Mouse (Mus musculus): ENCODE results near the gene Otx2.

The Otx2 gene

GRCm38 (mm10) chr14:48673541-48673940 is at the start of gene Otx2:
TSS of gene Otx2 (minus strand) at chr14:48673819.
- DNase-seq: no peak

GRCm38 (mm10) chr14:48722763-48723162 is 49.1 kb upstream of the Otx2 start:
- DNase-seq: no peak

GRCm38 (mm10) chr14:48719296-48719695 is 45.7 kb upstream of the Otx2 start:
- DNase-seq: no peak

GRCm38 (mm10) chr14:48717632-48718279 is 44.1 kb upstream of the Otx2 start:
- no peak for DNase-seq

- no peak for DNase-seq
These were observed 42.8 kb upstream of the Otx2 start for GRCm38 (mm10) chr14:48716456-48716855.

- no peak for DNase-seq
These were observed 37.3 kb upstream of the Otx2 start for GRCm38 (mm10) chr14:48710871-48711370.

- no peak for DNase-seq
These were observed 36.6 kb upstream of the Otx2 start for GRCm38 (mm10) chr14:48710062-48710870.

- DNase-seq: peak; percentile 42
These were observed 35.9 kb upstream of the Otx2 start for GRCm38 (mm10) chr14:48709371-48710061.

GRCm38 (mm10) chr14:48707844-48708383 is 34.3 kb upstream of the Otx2 start:
- no peak for DNase-seq

GRCm38 (mm10) chr14:48707391-48707790 is 33.8 kb upstream of the Otx2 start:
- DNase-seq: no peak

- DNase-seq: no peak
These were observed 27.3 kb upstream of the Otx2 start for GRCm38 (mm10) chr14:48700790-48701370.

GRCm38 (mm10) chr14:48679590-48679989 is 6.0 kb upstream of the Otx2 start:
- DNase-seq: no peak

- no peak for DNase-seq
These were observed 5.1 kb upstream of the Otx2 start for GRCm38 (mm10) chr14:48678674-48679073.

GRCm38 (mm10) chr14:48674036-48674831 is 615 bp upstream of the Otx2 start:
- DNase-seq: no peak

GRCm38 (mm10) chr14:48672611-48673176 is 925 bp downstream of the Otx2 start:
- DNase-seq: no peak

- no peak for DNase-seq
These were observed 2.0 kb downstream of the Otx2 start for GRCm38 (mm10) chr14:48671480-48672240.

GRCm38 (mm10) chr14:48670761-48671479 is 2.7 kb downstream of the Otx2 start:
- DNase-seq: no peak

GRCm38 (mm10) chr14:48670258-48670630 is 3.4 kb downstream of the Otx2 start:
- DNase-seq: no peak

GRCm38 (mm10) chr14:48669541-48670257 is 3.9 kb downstream of the Otx2 start:
- no peak for DNase-seq

Measured in liver (tissue).